Mouse (Mus musculus) testis, postnatal 14 days (tissue): ENCODE results near the gene Foxf1.

Experiments
- DNase-seq: peaks from one replicate; pipeline ENCODE4 v3.0.0; 2021; ENCODE audit warnings: low spot score

Foxf1 gene

GRCm38 (mm10) chr8:121115136-121115535 lies 30.9 kb downstream of the Foxf1 start:
- no peak for DNase-seq

- DNase-seq = peak; percentile 82
Observed at GRCm38 (mm10) chr8:121115948-121116347, 31.8 kb downstream of the Foxf1 start, which contains the start of gene Foxc2. Foxc2 (plus strand) TSS chr8:121116171.

- no peak for DNase-seq
Observed at GRCm38 (mm10) chr8:121116591-121117185, 32.5 kb downstream of the Foxf1 start.

GRCm38 (mm10) chr8:121117186-121117651 lies 33.0 kb downstream of the Foxf1 start:
- no peak for DNase-seq

- no peak for DNase-seq
Observed at GRCm38 (mm10) chr8:121117906-121118305, 33.7 kb downstream of the Foxf1 start.

- DNase-seq = no peak
Observed at GRCm38 (mm10) chr8:121118634-121119420, 34.6 kb downstream of the Foxf1 start.

- DNase-seq = no peak
Observed at GRCm38 (mm10) chr8:121119635-121120455, 35.7 kb downstream of the Foxf1 start.

- no peak for DNase-seq
Observed at GRCm38 (mm10) chr8:121120456-121121419, 36.6 kb downstream of the Foxf1 start.

GRCm38 (mm10) chr8:121121704-121122103 lies 37.5 kb downstream of the Foxf1 start:
- no peak for DNase-seq

- DNase-seq = no peak
Observed at GRCm38 (mm10) chr8:121122368-121122767, 38.2 kb downstream of the Foxf1 start.

- DNase-seq = no peak
Observed at GRCm38 (mm10) chr8:121123113-121123512, 38.9 kb downstream of the Foxf1 start.

GRCm38 (mm10) chr8:121124547-121125239 lies 40.5 kb downstream of the Foxf1 start:
- no peak for DNase-seq

GRCm38 (mm10) chr8:121125311-121125876 lies 41.2 kb downstream of the Foxf1 start:
- DNase-seq = peak; percentile 49

- no peak for DNase-seq
Observed at GRCm38 (mm10) chr8:121126191-121126590, 42.0 kb downstream of the Foxf1 start.

- DNase-seq = no peak
Observed at GRCm38 (mm10) chr8:121126694-121127093, 42.5 kb downstream of the Foxf1 start.

- DNase-seq = no peak
Observed at GRCm38 (mm10) chr8:121127291-121127701, 43.1 kb downstream of the Foxf1 start.

GRCm38 (mm10) chr8:121127756-121128375 lies 43.7 kb downstream of the Foxf1 start, which contains the start of gene Foxl1:
Foxl1 (plus strand) TSS chr8:121127940.
- no peak for DNase-seq

GRCm38 (mm10) chr8:121128531-121129264 lies 44.5 kb downstream of the Foxf1 start:
- no peak for DNase-seq
